Mouse (Mus musculus): ENCODE measurements around the gene Hspbp1. TPM values are rescaled to one million over a fixed set of nuclear protein-coding genes. Genes with fewer than 3 reads are reported as not detected.

Gene Hspbp1
- polyA plus RNA-seq (2014; fragmentation: Nextera tagmentation; extraction: Ambion mirVana), result 102 and 105 TPM in 2 replicates

DNA sequence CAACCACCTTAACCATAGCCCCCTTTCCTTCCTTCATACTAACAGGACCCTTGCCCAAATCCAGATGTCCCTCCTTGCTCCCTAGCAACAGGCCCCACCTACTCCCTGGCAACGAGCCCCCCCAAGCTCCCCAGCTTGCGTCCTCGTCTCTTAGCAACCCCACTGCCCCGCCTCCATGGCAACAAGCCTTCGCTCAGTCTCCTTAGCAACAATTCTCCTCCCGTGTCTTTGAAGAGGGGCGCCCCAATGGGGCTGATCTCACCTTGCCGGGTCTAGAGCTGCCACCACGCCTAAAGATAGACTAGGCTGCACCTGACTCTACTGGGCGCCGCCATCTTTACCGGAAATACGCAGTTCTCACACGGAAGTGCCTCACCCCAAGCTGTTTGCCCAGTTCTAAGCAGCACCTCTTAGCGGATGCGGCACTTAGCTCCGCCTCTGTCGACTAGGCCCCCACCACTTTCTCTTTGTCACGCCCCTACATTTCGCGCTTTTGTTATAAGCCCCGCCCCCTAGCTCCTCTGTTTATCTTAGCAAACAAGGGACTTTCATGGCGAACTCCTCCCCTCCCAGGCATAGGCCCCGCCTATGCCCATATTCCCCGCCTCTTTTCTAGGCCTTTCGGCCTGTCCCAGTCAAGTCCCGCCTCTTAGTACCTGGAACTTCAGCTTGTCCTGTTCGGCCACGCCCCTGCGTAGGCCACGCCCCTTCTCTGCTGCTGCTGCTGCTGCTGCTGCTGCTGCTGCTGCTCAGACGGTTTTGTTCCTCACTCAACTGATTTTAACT, at the start of gene Hspbp1:
Gene Hspbp1, minus strand, starts transcription at position 437 of the 786 bp plus-strand sequence.
- Histone ChIP-seq H3K4me1 (replicated peaks; ENCODE audit: control insufficient read depth, insufficient read depth, low read length) (peaks cover 7% of the 10 kb centered on the region; the same call in 1 of the 2 replicates), H3K36me3 (ENCODE audit: control insufficient read depth, insufficient read depth, low read length) (peaks cover 20% of the 10 kb centered on the region), H3K27me3 (replicated peaks; ENCODE audit: control insufficient read depth, insufficient read depth, low read length) (no peaks in the 10 kb centered on the region), H3K9me3 (ENCODE audit: control insufficient read depth, low read length) (no peaks in the 10 kb centered on the region), H3K4me2 (ENCODE audit: low read length) (peak within 1 kb of the TSS; percentile 96), H3K9ac (ENCODE audit: low read length) (peak within 1 kb of the TSS; percentile 41), H3K27ac (ENCODE audit: low read depth) (peak within 1 kb of the TSS; percentile 36), H3K4me3 (ENCODE audit: low read depth, low read length) (peak within 1 kb of the TSS; percentile 82)
- DNase-seq (ENCODE audit: low spot score), result peak; percentile 96
- ATAC-seq (replicated peaks; ENCODE audit: low FRiP score, low TSS enrichment, low read depth), result peak; percentile 99
- WGBS, result under 1% methylated on average over 32 of the region's 32 CpGs

DNA sequence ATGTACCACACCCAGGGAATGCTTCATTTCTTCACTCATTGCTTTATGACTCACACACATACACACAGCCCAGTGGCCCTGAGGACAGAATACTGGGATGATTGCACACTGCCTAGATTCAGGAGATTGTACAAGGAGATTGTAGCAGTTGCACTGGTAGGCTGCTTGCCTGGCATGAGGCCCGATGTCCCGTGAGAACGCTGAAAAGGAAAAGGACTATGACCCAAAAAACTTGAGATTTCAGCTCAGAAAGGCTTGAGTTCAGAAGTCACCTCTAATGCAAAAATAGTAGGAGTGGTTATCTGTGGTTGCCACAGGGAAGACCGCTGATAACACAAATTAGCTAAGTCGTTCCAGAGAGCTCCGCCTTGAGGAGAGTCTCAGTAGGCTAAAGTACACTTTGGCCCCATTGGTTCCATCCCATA, 48.1 kb upstream of the Hspbp1 start:
- ATAC-seq (replicated peaks; ENCODE audit: low FRiP score, low TSS enrichment, low read depth) (peak; percentile 73; the same call in 1 of the 2 replicates), DNase-seq (ENCODE audit: low spot score) (no peak)
- WGBS, result 60% methylated on average over 6 of the region's 6 CpGs
- H3K9me3 ChIP-seq (ENCODE audit: control insufficient read depth, low read length), result no peaks in the 10 kb centered on the region
- no peak overlapping the region for H3K9ac ChIP-seq (ENCODE audit: low read length)
- no peaks in the 10 kb centered on the region for H3K27me3 ChIP-seq (replicated peaks; ENCODE audit: control insufficient read depth, insufficient read depth, low read length)
- no peaks in the 10 kb centered on the region for H3K36me3 ChIP-seq (ENCODE audit: control insufficient read depth, insufficient read depth, low read length)
- no peaks in the 10 kb centered on the region for H3K4me1 ChIP-seq (replicated peaks; ENCODE audit: control insufficient read depth, insufficient read depth, low read length)
- no peak overlapping the region for H3K27ac ChIP-seq (ENCODE audit: low read depth)
- H3K4me2 ChIP-seq (ENCODE audit: low read length), result no peak overlapping the region
- no peak overlapping the region for H3K4me3 ChIP-seq (ENCODE audit: low read depth, low read length)

DNA sequence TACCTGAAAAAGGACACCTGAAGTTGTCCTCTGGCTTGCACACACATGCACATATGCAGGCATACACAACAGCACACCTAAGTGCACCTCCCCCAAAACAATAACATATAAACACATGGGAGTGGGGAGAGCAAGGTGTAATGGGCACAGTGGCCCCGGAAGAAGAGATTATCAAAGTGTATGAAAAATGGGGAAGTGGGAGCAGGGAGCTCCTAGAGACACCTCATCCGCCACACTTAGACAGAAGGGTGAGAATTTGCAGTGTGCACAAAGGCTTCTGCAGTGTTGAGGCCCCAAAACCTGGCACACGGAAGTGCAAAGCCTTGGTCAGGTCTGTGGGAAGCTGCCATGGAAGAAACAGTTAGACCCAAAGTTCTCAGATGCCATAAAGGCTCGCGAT, 46.2 kb upstream of the Hspbp1 start:
- Histone ChIP-seq H3K4me1 (replicated peaks; ENCODE audit: control insufficient read depth, insufficient read depth, low read length) (no peaks in the 10 kb centered on the region), H3K27me3 (replicated peaks; ENCODE audit: control insufficient read depth, insufficient read depth, low read length) (no peaks in the 10 kb centered on the region), H3K9me3 (ENCODE audit: control insufficient read depth, low read length) (no peaks in the 10 kb centered on the region), H3K9ac (ENCODE audit: low read length) (no peak overlapping the region), H3K4me3 (ENCODE audit: low read depth, low read length) (no peak overlapping the region), H3K36me3 (ENCODE audit: control insufficient read depth, insufficient read depth, low read length) (no peaks in the 10 kb centered on the region), H3K27ac (ENCODE audit: low read depth) (no peak overlapping the region), H3K4me2 (ENCODE audit: low read length) (no peak overlapping the region)
- 83% methylated on average over 5 of the region's 5 CpGs for WGBS
- no peak for ATAC-seq (replicated peaks; ENCODE audit: low FRiP score, low TSS enrichment, low read depth)
- DNase-seq (ENCODE audit: low spot score), result no peak

DNA sequence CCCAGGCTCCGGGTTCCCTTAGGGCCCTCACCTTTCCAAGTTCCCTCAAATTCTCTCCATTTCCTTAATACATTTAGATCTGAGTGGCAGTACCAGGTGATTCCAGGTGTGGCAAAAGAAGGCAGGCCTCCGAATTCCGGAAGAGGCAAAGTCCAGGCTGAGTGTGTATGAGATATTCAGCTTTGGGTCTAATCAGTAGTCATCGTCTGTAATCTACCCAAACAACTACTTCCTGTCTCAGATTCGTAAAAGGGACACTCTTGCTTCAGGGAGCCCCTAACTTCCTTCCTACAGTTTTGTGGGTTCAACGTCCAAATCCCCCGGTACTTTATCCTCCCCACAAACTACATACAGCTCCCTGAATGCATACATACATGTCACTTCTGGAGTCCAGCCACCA, 40.3 kb upstream of the Hspbp1 start, which contains the start of gene Tmem150b:
Gene Tmem150b, minus strand, starts transcription at position 81 of the 400 bp plus-strand sequence.
- Histone ChIP-seq H3K36me3 (ENCODE audit: control insufficient read depth, insufficient read depth, low read length) (no peaks in the 10 kb centered on the region), H3K9me3 (ENCODE audit: control insufficient read depth, low read length) (no peaks in the 10 kb centered on the region), H3K4me2 (ENCODE audit: low read length) (peak within 1 kb of the TSS; percentile 59), H3K27me3 (replicated peaks; ENCODE audit: control insufficient read depth, insufficient read depth, low read length) (no peaks in the 10 kb centered on the region), H3K27ac (ENCODE audit: low read depth) (peak within 1 kb of the TSS; percentile 77), H3K4me1 (replicated peaks; ENCODE audit: control insufficient read depth, insufficient read depth, low read length) (peaks cover 4% of the 10 kb centered on the region; the same call in 1 of the 2 replicates), H3K4me3 (ENCODE audit: low read depth, low read length) (no peak within 1 kb of the TSS), H3K9ac (ENCODE audit: low read length) (no peak within 1 kb of the TSS)
- WGBS, result 76% methylated on average over 7 of the region's 7 CpGs
- no peak for DNase-seq (ENCODE audit: low spot score)
- no peak; the same call in 1 of the 2 replicates for ATAC-seq (replicated peaks; ENCODE audit: low FRiP score, low TSS enrichment, low read depth)

DNA sequence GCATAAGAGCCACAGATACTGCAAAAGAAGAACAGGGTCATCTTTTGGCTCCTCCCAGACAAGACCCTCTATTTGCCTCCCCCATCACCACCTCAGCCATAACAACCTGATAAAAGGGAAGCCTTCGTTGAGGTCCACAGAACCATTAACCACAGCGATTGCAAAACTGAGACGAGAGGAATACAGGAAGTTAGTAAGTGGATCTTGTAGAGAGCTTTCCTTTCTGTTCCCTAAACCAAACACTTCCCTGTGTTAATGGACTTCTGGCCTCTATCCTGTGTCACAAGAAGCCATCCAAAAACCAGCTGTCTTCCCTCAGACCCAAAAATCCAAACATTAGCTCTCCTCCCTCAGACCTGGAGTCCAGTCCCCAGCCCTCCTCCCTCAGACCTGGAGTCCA, 39.5 kb upstream of the Hspbp1 start:
- WGBS, result 30% methylated on average over 3 of the region's 3 CpGs

DNA sequence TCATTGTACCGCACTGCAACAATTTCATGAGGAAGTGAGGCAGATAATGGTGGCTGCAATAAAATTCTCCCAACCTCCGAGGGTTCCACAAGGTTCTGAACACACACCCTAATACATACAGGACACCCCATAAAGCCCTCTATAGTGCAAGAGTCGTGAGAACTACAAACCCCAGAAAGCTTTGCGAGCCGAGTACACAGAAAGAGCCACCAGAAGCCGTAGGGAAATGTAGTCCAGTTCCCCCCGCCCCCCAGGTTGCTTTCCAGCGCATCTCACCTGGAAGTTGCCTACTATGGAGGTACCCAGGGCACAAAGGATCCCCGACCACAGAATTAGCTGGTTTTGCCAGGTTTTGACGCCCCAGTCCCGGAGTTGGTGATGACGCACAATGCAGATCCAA, 38.6 kb upstream of the Hspbp1 start:
- ATAC-seq (replicated peaks; ENCODE audit: low FRiP score, low TSS enrichment, low read depth) (no peak), DNase-seq (ENCODE audit: low spot score) (no peak)
- H3K36me3 ChIP-seq (ENCODE audit: control insufficient read depth, insufficient read depth, low read length), result no peaks in the 10 kb centered on the region
- H3K27ac ChIP-seq (ENCODE audit: low read depth), result peak overlapping the region; percentile 77; the same call in 1 of the 2 replicates
- peak overlapping the region; percentile 30 for H3K4me3 ChIP-seq (ENCODE audit: low read depth, low read length)
- peaks cover 4% of the 10 kb centered on the region; the same call in 1 of the 2 replicates for H3K4me1 ChIP-seq (replicated peaks; ENCODE audit: control insufficient read depth, insufficient read depth, low read length)
- WGBS, result 37% methylated on average over 12 of the region's 12 CpGs
- peak overlapping the region; percentile 59 for H3K4me2 ChIP-seq (ENCODE audit: low read length)
- H3K27me3 ChIP-seq (replicated peaks; ENCODE audit: control insufficient read depth, insufficient read depth, low read length), result no peaks in the 10 kb centered on the region
- H3K9ac ChIP-seq (ENCODE audit: low read length), result 0 out of 2 replicates have a peak overlapping the region, but pooled peaks have one; percentile 3
- no peaks in the 10 kb centered on the region for H3K9me3 ChIP-seq (ENCODE audit: control insufficient read depth, low read length)

More for the DNA sequence above, 39.5 kb upstream of the Hspbp1 start:
- DNase-seq (ENCODE audit: low spot score) (no peak), ATAC-seq (replicated peaks; ENCODE audit: low FRiP score, low TSS enrichment, low read depth) (peak; percentile 3; the same call in 1 of the 2 replicates)
- Histone ChIP-seq H3K36me3 (ENCODE audit: control insufficient read depth, insufficient read depth, low read length) (no peaks in the 10 kb centered on the region), H3K27ac (ENCODE audit: low read depth) (peak overlapping the region; percentile 77), H3K4me1 (replicated peaks; ENCODE audit: control insufficient read depth, insufficient read depth, low read length) (peaks cover 4% of the 10 kb centered on the region; the same call in 1 of the 2 replicates), H3K4me2 (ENCODE audit: low read length) (peak overlapping the region; percentile 59), H3K27me3 (replicated peaks; ENCODE audit: control insufficient read depth, insufficient read depth, low read length) (no peaks in the 10 kb centered on the region), H3K9ac (ENCODE audit: low read length) (no peak overlapping the region), H3K9me3 (ENCODE audit: control insufficient read depth, low read length) (no peaks in the 10 kb centered on the region), H3K4me3 (ENCODE audit: low read depth, low read length) (no peak overlapping the region)

DNA sequence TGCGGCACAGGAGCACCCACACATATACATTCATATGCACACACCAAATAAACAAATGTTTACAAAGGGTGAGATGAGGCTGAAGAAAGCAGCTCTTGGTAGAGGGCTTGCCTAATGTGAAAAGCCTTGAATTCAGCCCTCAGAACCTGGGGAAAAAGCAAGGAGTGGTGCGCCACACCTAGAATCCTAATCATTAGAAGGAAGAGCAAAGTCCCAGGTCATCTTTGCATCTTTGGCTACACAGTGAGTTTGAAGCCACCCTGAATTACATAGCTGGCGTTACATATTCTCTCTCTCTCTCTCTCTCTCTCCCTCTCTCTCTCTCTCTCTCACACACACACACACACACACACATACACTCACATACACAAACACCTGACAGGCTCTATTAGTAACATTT, 34.4 kb upstream of the Hspbp1 start:
- Histone ChIP-seq H3K4me3 (ENCODE audit: low read depth, low read length) (no peak overlapping the region), H3K27ac (ENCODE audit: low read depth) (no peak overlapping the region), H3K9me3 (ENCODE audit: control insufficient read depth, low read length) (no peaks in the 10 kb centered on the region), H3K4me1 (replicated peaks; ENCODE audit: control insufficient read depth, insufficient read depth, low read length) (peaks cover 4% of the 10 kb centered on the region; the same call in 1 of the 2 replicates), H3K9ac (ENCODE audit: low read length) (no peak overlapping the region), H3K27me3 (replicated peaks; ENCODE audit: control insufficient read depth, insufficient read depth, low read length) (no peaks in the 10 kb centered on the region), H3K36me3 (ENCODE audit: control insufficient read depth, insufficient read depth, low read length) (peaks cover 21% of the 10 kb centered on the region), H3K4me2 (ENCODE audit: low read length) (no peak overlapping the region)
- WGBS, result 89% methylated on average over 3 of the region's 3 CpGs
- no peak for ATAC-seq (replicated peaks; ENCODE audit: low FRiP score, low TSS enrichment, low read depth)
- no peak for DNase-seq (ENCODE audit: low spot score)

DNA sequence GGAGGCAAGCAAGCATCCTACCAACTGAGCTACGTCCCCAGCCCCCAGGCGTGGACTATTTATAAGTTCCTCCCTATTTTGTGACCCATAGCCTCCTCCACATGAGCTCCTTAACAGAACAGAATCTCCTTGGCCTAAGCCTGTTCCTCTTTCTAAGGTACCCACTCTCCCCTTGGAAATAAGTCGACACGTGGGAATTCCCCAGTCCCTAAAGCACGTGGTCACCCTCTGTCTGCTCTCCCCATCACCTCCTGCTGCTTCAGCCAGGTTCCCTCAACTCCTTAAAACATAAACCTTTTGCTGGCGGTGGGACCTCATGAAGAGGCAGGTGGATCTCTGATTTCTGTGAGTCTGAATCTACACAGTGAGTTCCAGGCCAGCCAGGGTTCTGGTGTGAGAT, 32.1 kb upstream of the Hspbp1 start:
- Histone ChIP-seq H3K9me3 (ENCODE audit: control insufficient read depth, low read length) (no peaks in the 10 kb centered on the region), H3K27me3 (replicated peaks; ENCODE audit: control insufficient read depth, insufficient read depth, low read length) (no peaks in the 10 kb centered on the region), H3K27ac (ENCODE audit: low read depth) (no peak overlapping the region), H3K4me3 (ENCODE audit: low read depth, low read length) (no peak overlapping the region), H3K9ac (ENCODE audit: low read length) (no peak overlapping the region), H3K36me3 (ENCODE audit: control insufficient read depth, insufficient read depth, low read length) (peaks cover 44% of the 10 kb centered on the region), H3K4me1 (replicated peaks; ENCODE audit: control insufficient read depth, insufficient read depth, low read length) (no peaks in the 10 kb centered on the region), H3K4me2 (ENCODE audit: low read length) (no peak overlapping the region)
- ATAC-seq (replicated peaks; ENCODE audit: low FRiP score, low TSS enrichment, low read depth), result no peak
- no peak for DNase-seq (ENCODE audit: low spot score)
- WGBS, result 64% methylated on average over 6 of the region's 6 CpGs
